Mouse (Mus musculus) regulatory T cell (primary cell): ENCODE measurements around the gene Tomm20.

ENCODE experiments used
- in situ Hi-C: fragments of 300-600 bp; cut with MboI, MseI; formaldehyde crosslinking; loops from one replicate; pipeline ENCODE4 v1.15.1; 2025; ENCODE audit warnings: high pct_unique_total_duplicates

The Tomm20 gene

GRCm38 (mm10) chr8:126945730-126946163 lies at the start of gene Tomm20:
Gene Tomm20 (minus strand): TSS chr8:126945844.
- in situ Hi-C loops, result no loop called here

GRCm38 (mm10) chr8:126994506-126994905 lies 48.9 kb upstream of the Tomm20 start:
- in situ Hi-C loops, result loop anchor here (10.0 kb wide), 1 partner anchor 730 kb away; no protein-coding TSS in a partner anchor

GRCm38 (mm10) chr8:126989363-126990153 lies 43.9 kb upstream of the Tomm20 start:
- in situ Hi-C loops, result loop anchor here (5.0 to 10.0 kb wide), 2 partner anchors 188 to 725 kb away; no protein-coding TSS in a partner anchor

GRCm38 (mm10) chr8:126988346-126989006 lies 42.8 kb upstream of the Tomm20 start:
- in situ Hi-C loops, result loop anchor here (5.0 kb wide), 1 partner anchor 189 kb away; no protein-coding TSS in a partner anchor

- in situ Hi-C loops, result loop anchor here (5.0 kb wide), 1 partner anchor 191 kb away; no protein-coding TSS in a partner anchor
Measured at GRCm38 (mm10) chr8:126986495-126986894, 40.9 kb upstream of the Tomm20 start.

- in situ Hi-C loops, result no loop called here
Measured at GRCm38 (mm10) chr8:126980046-126980445, 34.4 kb upstream of the Tomm20 start.

GRCm38 (mm10) chr8:126979091-126979920 lies 33.7 kb upstream of the Tomm20 start:
- in situ Hi-C loops, result loop anchor here (10.0 kb wide), 1 partner anchor 805 kb away; no protein-coding TSS in a partner anchor

GRCm38 (mm10) chr8:126978535-126978934 lies 32.9 kb upstream of the Tomm20 start:
- in situ Hi-C loops, result loop anchor here (10.0 kb wide), 1 partner anchor 806 kb away; no protein-coding TSS in a partner anchor

- in situ Hi-C loops, result loop anchor here (10.0 kb wide), 1 partner anchor 807 kb away; no protein-coding TSS in a partner anchor
Measured at GRCm38 (mm10) chr8:126978028-126978427, 32.4 kb upstream of the Tomm20 start.

GRCm38 (mm10) chr8:126976608-126977348 lies 31.1 kb upstream of the Tomm20 start:
- in situ Hi-C loops, result loop anchor here (10.0 kb wide), 1 partner anchor 808 kb away; no protein-coding TSS in a partner anchor

GRCm38 (mm10) chr8:126975706-126976105 lies 30.1 kb upstream of the Tomm20 start:
- in situ Hi-C loops, result loop anchor here (10.0 kb wide), 1 partner anchor 809 kb away; no protein-coding TSS in a partner anchor

- in situ Hi-C loops, result loop anchor here (10.0 to 25.0 kb wide), 2 partner anchors 810 to 1513 kb away; no protein-coding TSS in a partner anchor
Measured at GRCm38 (mm10) chr8:126974511-126974910, 28.9 kb upstream of the Tomm20 start.

GRCm38 (mm10) chr8:126973686-126974265 lies 28.1 kb upstream of the Tomm20 start:
- in situ Hi-C loops, result loop anchor here (10.0 to 25.0 kb wide), 2 partner anchors 811 to 1514 kb away; no protein-coding TSS in a partner anchor

- in situ Hi-C loops, result loop anchor here (10.0 to 25.0 kb wide), 2 partner anchors 812 to 1515 kb away; no protein-coding TSS in a partner anchor
Measured at GRCm38 (mm10) chr8:126972649-126973048, 27.0 kb upstream of the Tomm20 start.

- in situ Hi-C loops, result loop anchor here (10.0 to 25.0 kb wide), 2 partner anchors 813 to 1515 kb away; no protein-coding TSS in a partner anchor
Measured at GRCm38 (mm10) chr8:126972102-126972501, 26.5 kb upstream of the Tomm20 start.

GRCm38 (mm10) chr8:126971314-126971664 lies 25.6 kb upstream of the Tomm20 start:
- in situ Hi-C loops, result loop anchor here (10.0 to 25.0 kb wide), 2 partner anchors 814 to 1516 kb away; no protein-coding TSS in a partner anchor

GRCm38 (mm10) chr8:126970579-126971313 lies 25.1 kb upstream of the Tomm20 start, which contains the start of gene Rbm34:
Gene Rbm34 (minus strand): TSS chr8:126971071.
- in situ Hi-C loops, result loop anchor here (10.0 to 25.0 kb wide), 2 partner anchors 814 to 1517 kb away; no protein-coding TSS in a partner anchor

GRCm38 (mm10) chr8:126969546-126969945 lies 23.9 kb upstream of the Tomm20 start:
- in situ Hi-C loops, result loop anchor here (25.0 kb wide), 1 partner anchor 1518 kb away; no protein-coding TSS in a partner anchor

GRCm38 (mm10) chr8:126968107-126968506 lies 22.5 kb upstream of the Tomm20 start:
- in situ Hi-C loops, result loop anchor here (25.0 kb wide), 1 partner anchor 1519 kb away; no protein-coding TSS in a partner anchor
